Mouse (Mus musculus) adrenal gland, adult 8-10 months (tissue): ENCODE results near the gene Map4k4. TPM values are rescaled to one million over a fixed set of nuclear protein-coding genes. Genes with fewer than 3 reads are reported as not detected.

Experiments used
- DNase-seq: peaks from one replicate; pipeline ENCODE4 v3.0.0; 2022
- total RNA-seq, 4 experiments: library from RNA; stranded (reverse); gene quantifications; 2 replicates each; pipeline ENCODE4 v1.2.4; 2022

Map4k4 gene
- total RNA-seq, 4 experiments from 2014 or later, result 80.9 to 123 (median 104) TPM

DNA sequence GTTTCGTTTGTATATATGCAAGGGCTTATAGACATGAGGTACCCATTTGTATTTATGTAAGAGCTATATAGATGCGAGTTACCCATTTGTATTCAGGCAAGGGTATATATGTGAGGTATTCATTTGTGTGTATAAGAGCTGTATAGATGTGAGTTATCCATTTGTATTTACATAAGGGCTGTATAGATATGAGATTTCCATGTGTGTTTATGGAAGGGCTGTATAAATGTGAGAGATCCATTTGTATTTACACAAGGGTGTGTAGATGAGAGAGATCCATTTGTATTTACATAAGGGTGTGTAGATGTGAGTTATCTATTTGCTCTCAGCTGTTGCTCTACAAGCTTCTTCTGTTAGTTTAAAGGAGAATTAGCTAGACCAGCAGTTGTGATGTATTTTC, 63.7 kb downstream of the Map4k4 start:
- no peak for DNase-seq

DNA sequence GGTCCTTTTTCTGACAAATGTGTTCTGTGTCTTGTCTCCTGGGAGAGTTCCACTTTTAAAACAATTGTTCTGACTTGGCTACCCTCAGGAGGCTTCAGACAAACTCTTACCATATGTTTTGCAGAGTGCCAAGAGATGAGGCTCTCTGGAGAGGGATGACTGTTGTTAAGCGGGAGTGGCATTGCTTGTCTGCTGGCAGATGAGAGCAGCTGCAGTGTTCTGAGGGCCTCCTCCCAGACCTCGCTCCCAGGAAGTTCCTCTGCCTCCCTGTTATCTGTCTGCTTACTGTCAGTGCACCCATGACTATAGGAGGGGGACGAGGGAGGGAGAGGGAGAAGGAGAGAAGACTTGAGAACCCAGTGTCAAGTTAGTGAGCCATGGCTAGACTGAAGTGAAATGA, 64.7 kb downstream of the Map4k4 start:
- no peak for DNase-seq

DNA sequence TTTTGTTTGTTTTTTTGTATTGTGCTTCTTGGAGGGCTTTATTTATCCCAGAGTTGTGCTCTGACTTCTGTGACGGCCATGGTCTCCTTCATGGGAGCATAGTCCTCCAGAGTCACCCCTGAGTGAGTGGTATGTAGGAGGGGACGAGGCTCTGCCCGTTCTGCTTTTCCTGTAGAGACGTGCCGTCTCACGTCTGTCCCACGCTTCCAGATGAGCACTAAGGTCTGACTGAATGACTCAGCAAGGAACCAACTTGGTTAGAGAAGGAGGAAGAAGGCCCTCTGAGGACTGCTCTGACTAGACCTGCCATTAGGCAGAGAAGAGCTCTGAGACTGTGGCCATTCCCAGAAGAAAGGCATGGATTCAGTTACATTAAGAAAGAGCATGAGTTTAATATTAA, 68.3 kb downstream of the Map4k4 start:
- DNase-seq, result no peak

DNA sequence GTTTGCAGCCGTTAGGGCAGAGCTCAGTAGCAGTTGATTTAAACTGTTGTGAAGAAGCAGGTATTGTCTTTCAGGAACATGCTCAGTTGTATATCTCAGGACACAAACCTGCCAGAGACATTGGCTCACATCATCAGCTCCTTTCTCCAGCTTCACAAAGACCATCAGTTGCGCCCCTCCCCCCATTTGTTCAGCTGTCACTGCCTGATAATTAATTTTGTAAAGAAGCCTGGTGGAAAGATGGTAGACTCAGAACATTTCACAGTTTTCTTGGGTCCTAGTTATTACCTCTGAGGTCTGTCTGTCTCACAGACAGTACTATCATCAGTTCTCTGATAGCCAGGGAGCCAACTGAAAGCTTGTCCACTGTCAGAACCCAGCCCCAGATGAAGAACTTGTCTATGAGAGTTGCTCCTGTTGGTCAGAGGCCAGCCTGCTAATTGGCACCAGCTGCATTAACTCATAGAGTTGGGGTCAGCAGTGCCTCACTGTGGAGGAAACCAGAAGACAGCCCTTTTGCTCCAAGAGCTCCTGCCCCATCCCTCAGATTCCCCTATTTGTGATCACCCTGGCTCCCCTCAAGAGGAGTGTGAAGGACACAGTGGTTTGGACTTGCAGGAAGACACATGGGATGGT, 69.2 kb downstream of the Map4k4 start:
- DNase-seq, result no peak

DNA sequence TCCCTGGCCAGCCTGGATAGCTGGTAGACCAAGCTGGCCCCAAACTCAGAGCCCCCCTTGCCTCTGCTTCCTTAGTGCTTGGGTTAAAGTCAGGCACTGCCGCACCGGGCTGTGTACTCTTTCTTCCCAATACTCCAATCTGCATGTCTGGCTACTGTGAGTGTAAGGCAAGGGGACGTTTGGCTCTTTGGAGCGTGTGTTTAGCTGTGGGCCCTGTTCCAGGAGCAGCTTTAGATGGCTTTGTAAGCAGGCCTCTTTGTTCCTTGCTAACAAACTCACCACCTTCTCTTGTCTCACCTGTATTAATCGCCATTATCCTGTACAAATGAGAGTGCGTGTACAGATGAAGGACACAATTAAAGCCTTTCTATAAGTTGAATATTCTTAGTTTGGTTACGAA, 71.7 kb downstream of the Map4k4 start:
- no peak for DNase-seq

DNA sequence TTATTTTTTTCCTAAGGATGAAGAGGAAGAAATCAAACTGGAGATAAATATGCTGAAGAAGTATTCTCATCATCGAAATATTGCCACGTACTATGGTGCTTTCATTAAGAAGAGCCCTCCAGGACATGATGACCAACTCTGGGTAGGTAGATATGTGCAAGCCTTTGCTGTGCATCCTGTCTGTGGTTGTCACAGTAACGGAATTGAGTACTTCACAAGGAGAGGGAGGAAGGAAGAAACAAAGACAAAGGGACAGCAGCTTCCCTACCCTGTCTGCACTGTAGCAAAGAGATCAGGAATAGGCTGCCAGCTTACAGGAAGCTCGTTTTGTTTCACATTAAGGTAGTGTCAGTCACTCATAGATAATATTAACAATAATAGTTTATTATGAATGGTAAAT, 73.2 kb downstream of the Map4k4 start:
- DNase-seq, result no peak

DNA sequence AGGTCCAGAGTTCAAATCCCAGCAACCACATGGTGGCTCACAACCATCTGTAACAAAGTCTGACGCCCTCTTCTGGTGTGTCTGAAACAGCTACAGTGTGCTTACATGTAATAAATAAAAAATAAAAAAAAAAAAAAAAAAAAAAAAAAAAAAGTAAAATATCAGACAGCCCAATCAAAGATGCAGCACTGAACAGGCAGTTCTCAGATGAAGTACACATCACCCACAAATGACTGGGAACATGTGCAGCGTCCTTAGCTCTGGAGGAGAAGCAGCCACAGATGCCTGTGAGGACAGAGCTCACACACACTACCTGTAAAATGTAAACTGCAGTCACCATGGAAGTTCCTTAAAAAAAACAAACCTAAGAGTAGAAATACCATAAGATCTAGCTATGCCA, 74.3 kb downstream of the Map4k4 start:
- no peak for DNase-seq

DNA sequence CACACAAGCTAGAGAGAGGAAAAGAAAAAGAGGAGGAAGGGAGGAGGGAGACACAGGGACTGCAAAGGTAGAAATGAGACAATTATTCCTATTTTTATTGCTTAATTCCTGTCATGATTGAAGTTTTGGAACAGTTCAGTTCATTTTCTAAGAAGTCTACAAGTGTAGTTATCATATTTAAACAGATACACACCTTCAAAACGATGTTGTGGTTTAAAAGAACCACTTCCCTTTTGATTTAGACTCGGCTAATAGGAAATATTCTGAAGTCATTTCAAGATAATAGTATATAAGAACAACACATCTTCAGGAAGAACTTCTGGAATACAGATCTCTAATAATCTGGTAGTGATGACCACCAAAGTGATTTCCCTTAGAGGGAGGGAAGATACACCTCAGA, 75.4 kb downstream of the Map4k4 start:
- DNase-seq, result no peak

DNA sequence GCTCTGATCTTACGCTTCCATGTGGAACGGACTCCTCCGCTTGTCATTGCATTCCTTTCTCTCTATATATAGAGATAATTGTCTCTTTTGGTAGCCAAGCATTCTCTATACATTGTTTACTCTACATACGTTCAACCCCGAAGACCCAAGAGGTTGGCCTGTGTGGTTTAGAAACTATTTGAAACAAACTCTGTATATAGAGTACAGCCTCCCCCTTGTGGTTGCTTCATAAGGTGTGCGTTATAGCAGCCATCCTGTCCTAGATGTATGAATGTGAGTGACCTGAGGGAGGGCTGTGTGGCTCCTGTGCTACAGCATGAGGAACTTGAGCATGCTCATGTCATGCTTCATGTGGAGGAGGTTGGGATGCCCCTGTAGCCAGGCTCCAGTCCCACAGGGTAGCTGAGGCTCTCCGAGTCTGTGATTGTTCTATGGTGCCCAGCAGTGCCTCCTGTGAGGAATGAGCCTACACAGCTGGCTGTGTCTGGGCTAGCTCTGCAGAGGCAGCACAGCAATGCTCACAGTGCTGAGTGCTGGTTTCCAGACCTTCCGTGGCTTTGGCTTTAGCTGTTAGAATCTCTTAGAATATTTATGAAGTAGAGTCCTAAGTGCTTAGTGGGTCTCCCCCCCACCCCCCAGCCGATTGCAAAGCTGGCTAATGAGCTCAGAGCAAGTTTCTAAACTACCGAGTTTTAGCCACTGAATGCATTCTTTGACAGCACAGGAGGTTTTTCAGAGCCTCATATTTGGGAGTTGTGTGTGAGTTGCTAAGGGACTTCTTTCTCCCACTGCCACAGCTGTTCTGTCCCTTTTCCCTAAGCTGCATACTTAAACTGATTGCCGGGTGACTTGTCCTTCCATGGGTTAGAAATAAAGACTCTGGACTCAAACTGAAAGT, 76.4 kb downstream of the Map4k4 start:
- DNase-seq, result no peak

DNA sequence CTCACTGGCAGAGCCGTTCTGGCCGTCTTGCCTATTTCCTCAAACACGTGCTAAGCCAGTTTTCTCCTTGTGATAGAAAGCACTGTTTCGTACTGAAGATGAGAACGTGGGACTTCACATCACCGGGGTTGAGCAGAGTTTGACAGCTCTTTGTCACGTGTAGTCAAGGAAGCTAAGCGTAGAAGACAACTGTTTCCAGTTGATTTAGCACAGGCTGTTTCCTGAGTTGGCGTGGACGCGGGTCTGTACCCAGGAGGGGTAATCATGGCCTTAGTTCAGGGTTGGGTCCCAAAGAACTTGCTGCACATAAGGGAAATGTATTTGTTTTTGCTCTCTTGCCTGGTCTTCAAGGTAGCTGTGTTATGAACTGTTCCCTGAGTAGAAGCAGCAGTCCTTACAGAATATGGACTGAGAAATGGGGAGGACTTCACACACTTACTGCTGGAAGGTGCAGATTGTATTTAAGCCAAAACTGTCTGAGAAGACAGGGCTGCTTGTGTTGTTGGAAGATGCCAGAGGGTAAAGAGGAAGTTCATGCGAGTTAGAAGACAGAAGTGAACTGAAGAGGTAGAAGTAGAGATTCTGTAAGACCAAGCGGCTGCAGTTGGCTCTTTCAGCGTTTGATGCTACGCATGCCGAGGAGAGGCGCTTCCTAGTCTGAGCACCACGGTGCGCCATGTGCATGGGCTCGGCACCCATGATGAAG, 78.2 kb downstream of the Map4k4 start:
- DNase-seq, result no peak

DNA sequence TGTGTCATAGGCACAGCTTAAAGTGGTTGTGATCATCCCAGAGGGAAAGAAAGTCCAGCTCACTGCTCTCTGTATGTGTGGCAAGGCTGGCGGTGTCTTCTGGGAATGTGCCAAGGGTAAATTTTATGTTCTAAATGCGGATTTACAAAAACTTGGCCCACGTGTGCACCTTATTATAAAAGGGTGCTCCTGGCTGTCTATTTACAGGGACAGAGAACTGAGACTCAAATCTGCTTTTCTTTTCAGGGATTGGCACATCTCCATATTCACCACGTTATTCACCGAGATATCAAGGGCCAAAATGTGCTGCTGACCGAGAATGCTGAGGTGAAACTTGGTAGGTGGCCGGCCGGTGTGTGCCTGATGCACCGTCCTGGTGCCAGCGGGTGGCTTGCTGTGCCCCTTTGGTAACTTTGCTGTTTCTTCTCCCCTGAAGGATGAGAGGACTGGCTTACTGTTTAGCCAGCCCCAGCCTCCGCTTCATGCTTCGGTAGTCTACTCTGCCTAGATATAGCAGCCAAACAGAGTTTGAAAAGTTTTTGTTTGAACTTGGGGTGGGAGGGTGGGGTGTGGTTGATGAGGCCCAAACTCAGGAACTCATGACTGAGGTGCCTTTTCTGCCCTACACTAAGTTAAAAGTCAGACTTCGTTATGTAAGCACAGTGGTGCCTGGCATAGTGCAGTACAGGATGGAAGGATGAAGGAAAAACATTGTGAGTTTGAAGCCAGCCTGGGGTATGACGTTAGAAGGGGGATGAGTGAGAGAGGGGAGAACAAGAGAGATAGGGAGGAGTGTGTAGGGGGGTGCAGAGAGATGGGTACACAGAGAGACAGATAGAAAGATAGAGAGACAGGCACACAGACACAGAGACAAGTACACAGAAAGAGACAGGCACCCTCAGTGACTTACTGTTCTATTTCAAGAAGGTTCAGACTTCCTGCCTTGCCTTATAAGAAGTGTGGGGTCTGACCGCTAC, 79.9 kb downstream of the Map4k4 start:
- DNase-seq, result no peak

DNA sequence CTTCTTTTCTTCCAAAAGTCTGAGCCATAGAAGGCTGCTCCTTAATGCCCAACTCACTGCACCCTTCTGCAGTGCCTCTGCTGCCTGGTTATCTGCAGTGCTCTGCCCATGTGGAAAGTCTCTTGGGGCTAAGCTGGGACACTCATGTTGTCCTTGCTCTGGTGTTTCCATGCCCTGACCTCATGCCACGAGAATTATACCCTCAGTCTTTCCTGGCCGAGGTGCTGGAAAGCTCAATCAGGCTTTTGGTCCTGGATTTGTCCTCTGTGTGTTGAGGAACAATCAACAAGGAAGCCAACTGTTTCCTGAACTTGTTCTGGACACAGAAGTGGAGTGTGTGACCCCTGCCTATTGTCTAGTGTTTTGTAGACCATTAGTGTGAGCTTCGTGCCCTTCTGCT, 81.3 kb downstream of the Map4k4 start:
- no peak for DNase-seq

DNA sequence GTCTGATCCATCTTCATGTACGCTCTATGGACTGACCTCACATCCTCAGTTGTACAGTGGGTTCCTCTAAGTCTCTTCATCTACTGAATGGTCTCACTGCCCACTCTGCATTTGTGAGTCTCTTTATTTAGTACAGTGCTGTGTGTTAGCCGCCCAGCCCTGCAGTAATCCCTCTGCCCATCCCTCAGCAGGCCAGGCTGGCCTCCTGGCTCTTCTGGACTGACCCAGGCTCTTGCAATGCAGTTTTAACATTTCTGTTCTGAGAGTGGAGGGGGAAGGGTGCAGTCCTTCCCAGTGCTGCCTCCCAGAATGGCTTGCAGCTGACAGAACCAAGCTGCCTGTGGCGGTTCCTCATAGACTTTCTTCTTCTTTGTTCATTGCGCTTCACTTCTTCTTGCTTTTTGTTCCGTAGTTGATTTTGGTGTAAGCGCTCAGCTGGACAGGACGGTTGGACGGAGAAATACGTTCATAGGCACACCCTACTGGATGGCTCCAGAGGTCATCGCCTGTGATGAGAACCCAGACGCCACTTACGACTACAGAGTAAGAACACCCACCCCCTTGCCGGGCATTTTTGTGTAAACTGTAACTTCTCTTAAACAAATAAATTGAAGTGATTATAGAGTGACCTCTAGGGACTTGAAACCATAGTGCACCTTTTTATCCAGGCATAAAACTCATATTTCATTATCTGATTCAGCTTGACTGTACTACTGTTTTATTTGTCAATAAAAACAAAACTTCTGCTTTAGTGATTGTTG, 82.2 kb downstream of the Map4k4 start:
- DNase-seq, result no peak

DNA sequence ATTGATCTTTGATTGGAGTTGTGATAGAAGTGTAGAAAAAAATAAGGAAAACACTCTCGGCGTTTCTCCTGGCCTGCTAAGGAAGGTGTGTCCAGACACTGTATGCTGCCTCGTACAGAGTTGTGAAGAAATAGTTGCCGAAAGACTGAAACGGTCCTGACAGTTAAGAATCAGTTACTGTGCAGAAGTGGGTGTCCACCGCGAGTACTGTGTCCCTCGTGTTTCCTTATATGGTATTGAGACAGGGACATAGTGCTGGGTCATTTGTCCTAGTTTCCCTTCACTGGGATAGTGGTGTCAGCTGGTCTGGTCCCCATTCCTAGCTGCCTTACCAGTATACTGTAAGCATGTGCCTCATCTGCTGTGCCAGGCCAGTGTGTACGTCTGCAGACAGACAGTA, 83.6 kb downstream of the Map4k4 start:
- no peak for DNase-seq

DNA sequence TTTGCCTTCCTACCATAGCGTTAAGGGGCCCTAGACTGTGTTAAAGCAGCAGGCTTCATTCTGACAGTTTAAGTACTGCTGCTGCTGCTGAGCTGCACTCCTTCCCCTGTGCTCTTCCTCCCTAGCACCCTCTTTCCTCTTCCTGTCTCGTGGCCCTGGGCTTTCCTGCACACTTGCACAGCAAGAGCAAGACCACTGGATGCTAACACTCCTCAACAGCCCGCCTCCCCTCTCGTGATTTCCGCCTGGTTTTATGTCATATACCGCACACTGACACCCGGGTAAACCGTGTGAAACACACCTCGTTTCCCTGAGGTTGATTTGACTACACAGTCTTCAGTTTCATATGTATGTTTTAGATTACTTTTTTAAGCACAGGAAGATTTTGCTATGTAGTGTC, 86.1 kb downstream of the Map4k4 start:
- no peak for DNase-seq

DNA sequence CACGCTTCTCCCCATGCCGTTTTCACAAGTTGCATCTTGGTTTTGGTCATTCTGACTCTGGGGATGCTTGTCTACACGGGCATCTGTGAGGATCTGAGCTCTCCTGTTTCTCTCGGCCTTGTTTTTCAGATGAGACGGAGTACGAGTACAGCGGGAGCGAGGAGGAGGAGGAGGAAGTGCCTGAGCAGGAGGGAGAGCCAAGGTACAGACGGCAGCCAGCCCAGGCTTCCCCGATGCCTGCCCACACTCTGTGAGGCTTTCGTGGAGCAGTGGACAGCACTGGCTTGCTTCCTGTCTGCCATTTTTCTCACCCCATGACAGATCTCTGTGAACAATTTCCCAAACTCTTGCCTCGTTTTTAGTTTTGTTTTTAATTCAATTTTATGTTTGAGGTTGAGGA, 88.1 kb downstream of the Map4k4 start:
- no peak for DNase-seq

DNA sequence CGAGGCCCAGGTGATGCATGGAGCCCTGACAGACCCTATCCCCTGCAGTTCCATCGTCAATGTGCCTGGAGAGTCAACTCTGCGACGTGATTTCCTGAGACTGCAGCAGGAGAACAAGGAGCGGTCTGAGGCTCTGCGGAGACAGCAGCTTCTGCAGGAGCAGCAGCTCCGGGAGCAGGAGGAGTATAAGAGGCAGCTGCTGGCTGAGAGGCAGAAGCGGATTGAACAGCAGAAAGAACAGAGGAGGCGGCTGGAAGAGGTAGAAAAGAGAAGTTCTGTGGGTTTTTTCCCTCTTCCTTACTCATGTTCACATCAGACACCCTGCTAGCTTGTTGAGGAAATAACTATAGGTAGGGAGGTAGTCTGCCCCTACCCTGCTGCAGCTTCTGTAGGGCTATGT, 89.3 kb downstream of the Map4k4 start:
- DNase-seq, result no peak

DNA sequence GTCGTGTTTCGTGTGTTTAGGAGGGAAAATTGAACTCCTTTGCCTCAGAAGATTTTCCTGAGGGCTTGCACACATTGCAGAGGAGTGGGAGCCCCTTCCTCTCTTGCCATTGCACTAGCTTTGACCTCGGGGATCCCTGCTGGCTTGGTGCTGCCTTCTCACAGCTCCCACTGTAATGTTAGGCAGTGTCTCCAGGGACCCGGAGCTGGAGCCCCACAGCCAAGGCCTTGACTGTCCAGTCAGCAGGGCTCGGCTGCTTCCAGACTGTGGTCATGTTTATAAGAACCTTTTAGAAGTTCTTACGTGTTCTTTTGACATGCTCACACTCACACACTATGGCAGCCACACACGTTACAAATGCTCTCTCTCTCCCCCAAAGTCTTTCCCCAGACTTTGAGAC, 93.2 kb downstream of the Map4k4 start:
- DNase-seq, result no peak

DNA sequence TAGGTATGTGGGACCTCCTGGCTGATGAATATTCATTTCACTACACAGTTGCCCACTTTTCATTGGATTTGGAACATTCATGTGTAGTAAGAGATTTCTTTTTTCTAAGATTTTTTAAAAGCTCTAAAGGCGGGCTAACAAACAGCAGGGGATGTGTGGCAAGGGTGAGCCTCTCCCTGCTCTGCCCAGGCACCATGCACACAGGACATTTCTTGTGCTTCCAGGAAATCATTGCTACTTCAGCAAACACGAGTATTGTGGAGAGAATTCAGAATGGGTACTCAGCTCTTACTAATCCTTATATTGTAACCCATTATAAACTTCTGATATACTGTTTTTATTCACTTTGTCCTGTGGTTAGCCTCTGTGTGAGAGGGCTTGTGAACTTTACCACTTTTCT, 94.9 kb downstream of the Map4k4 start:
- no peak for DNase-seq

DNA sequence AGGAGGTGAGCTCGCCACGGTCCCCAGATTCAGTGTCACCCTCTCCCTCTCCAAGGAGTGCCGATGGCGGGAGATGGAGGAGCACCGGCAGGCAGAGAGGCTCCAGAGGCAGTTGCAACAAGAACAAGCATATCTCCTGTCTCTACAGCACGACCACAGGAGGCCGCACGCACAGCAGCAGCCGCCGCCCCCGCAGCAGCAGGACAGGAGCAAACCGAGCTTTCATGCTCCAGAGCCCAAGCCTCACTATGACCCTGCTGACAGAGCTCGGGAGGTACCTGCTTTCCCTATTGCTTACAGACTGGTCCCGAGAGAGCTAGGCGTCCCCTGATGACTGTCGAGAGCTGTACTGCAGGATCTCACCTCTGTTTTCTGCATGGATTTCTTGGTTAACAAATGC, 99.8 kb downstream of the Map4k4 start:
- DNase-seq, result no peak

DNA sequence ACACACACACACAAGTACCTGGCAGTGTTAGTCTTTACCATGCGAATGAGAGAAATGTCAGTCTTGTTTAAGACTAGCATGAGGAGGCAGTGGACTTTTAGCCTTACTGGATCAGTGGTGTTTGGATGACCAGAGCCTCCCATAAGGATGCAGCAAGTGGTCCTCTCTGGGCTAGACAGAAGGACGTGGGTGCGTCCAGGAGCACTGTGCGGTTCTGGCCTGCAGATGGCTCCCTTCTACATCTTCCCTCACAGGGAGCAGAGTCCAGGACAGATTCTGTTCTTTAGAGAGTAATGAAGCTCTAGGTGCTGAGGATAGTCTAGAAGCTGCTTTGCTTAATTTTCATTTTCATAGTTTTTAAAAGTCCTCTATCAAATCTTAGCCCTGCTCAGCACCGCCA, 100.2 kb downstream of the Map4k4 start:
- no peak for DNase-seq
